Mouse (Mus musculus) erythroblast, embryonic 14.5 days (primary cell): ENCODE data around the gene Cmas. TPM values are rescaled to one million over a fixed set of nuclear protein-coding genes. Genes with fewer than 3 reads are reported as not detected.

ENCODE experiments used
- H3K27me3 ChIP-seq: 2 replicates; pipeline ENCODE4 v1.6.1; 2012; ENCODE audit warnings: inconsistent platforms; ENCODE audit not compliant: control insufficient read depth
- H3K36me3 ChIP-seq: 2 replicates; pipeline ENCODE4 v1.6.1; 2012; ENCODE audit warnings: mild to moderate bottlenecking, inconsistent platforms; ENCODE audit not compliant: control insufficient read depth
- H3K4me1 ChIP-seq: 2 replicates; pipeline ENCODE4 v1.6.1; 2012; ENCODE audit warnings: inconsistent platforms; ENCODE audit not compliant: control insufficient read depth
- H3K4me3 ChIP-seq: replicated peaks from 2 replicates; pipeline ENCODE3; 2012; ENCODE audit warnings: moderate library complexity, mild to moderate bottlenecking, inconsistent platforms
- H3K9me3 ChIP-seq: 2 replicates; pipeline ENCODE4 v1.6.1; 2012; ENCODE audit warnings: low read length, inconsistent platforms, mixed read lengths; ENCODE audit not compliant: control insufficient read depth
- GATA1 ChIP-seq: IDR thresholded peaks from 2 replicates; pipeline ENCODE4 v1.6.1; 2012; ENCODE audit warnings: low read length, inconsistent platforms, mixed read lengths
- TAL1 ChIP-seq: IDR thresholded peaks from 3 replicates; pipeline ENCODE4 v1.6.1; 2012; ENCODE audit warnings: low read length, inconsistent platforms, mixed read lengths
- polyA plus RNA-seq: library from polyadenylated mRNA; stranded (reverse); fragments of >175 nt; gene quantifications from 2 replicates; pipeline ENCODE4 v1.2.3, GENCODE M21; 2012

Cmas gene
- polyA plus RNA-seq, 1 experiment = 34.6 TPM

- no peak overlapping the region for H3K4me3 ChIP-seq
- peaks cover 6% of the 10 kb centered on the region for H3K4me1 ChIP-seq
- TF ChIP-seq TAL1 = no peak
- no peak for TF ChIP-seq GATA1
- H3K9me3 ChIP-seq = no peaks in the 10 kb centered on the region
- H3K27me3 ChIP-seq = no peaks in the 10 kb centered on the region; the same call in 1 of the 2 replicates
- H3K36me3 ChIP-seq = no peaks in the 10 kb centered on the region
Observed at GRCm38 (mm10) chr6:142799704-142800374, 43.4 kb downstream of the Cmas start.

GRCm38 (mm10) chr6:142801687-142802086 is 45.2 kb downstream of the Cmas start:
- no peaks in the 10 kb centered on the region for H3K36me3 ChIP-seq
- H3K9me3 ChIP-seq = no peaks in the 10 kb centered on the region
- no peaks in the 10 kb centered on the region; the same call in 1 of the 2 replicates for H3K27me3 ChIP-seq

GRCm38 (mm10) chr6:142802617-142803525 is 46.4 kb downstream of the Cmas start:
- H3K27me3 ChIP-seq = no peaks in the 10 kb centered on the region; the same call in 1 of the 2 replicates
- no peak overlapping the region for H3K4me3 ChIP-seq
- no peaks in the 10 kb centered on the region for H3K36me3 ChIP-seq
- no peak for TF ChIP-seq GATA1
- no peak for TF ChIP-seq TAL1
- peaks cover 6% of the 10 kb centered on the region for H3K4me1 ChIP-seq
- H3K9me3 ChIP-seq = no peaks in the 10 kb centered on the region

More at GRCm38 (mm10) chr6:142801687-142802086, 45.2 kb downstream of the Cmas start:
- Histone ChIP-seq H3K4me1 (peaks cover 6% of the 10 kb centered on the region), H3K4me3 (no peak overlapping the region)
- TF ChIP-seq GATA1 = no peak
- no peak for TF ChIP-seq TAL1

- H3K9me3 ChIP-seq = no peaks in the 10 kb centered on the region
- peaks cover 7% of the 10 kb centered on the region for H3K4me1 ChIP-seq
- TF ChIP-seq GATA1 (no peak), TAL1 (no peak)
- no peaks in the 10 kb centered on the region; the same call in 1 of the 2 replicates for H3K27me3 ChIP-seq
- H3K4me3 ChIP-seq = no peak within 1 kb of the TSS
- no peaks in the 10 kb centered on the region for H3K36me3 ChIP-seq
Observed at GRCm38 (mm10) chr6:142804402-142804801, 47.9 kb downstream of the Cmas start, which contains the start of gene Sult6b2. Gene Sult6b2, minus strand, starts transcription at chr6:142804502.

GRCm38 (mm10) chr6:142806326-142806725 is 49.8 kb downstream of the Cmas start:
- 0 out of 2 replicates have a peak, but pooled peaks cover 1% of the 10 kb centered on the region for H3K4me1 ChIP-seq

GRCm38 (mm10) chr6:142809373-142810098 is 53.0 kb downstream of the Cmas start:
- H3K27me3 ChIP-seq = no peaks in the 10 kb centered on the region
- H3K9me3 ChIP-seq = no peaks in the 10 kb centered on the region
- H3K36me3 ChIP-seq = no peaks in the 10 kb centered on the region
- TF ChIP-seq TAL1 (no peak), GATA1 (no peak)
- no peak overlapping the region for H3K4me3 ChIP-seq
- H3K4me1 ChIP-seq = 0 out of 2 replicates have a peak, but pooled peaks cover 1% of the 10 kb centered on the region

More at GRCm38 (mm10) chr6:142806326-142806725, 49.8 kb downstream of the Cmas start:
- H3K36me3 ChIP-seq = no peaks in the 10 kb centered on the region
- no peaks in the 10 kb centered on the region; the same call in 1 of the 2 replicates for H3K27me3 ChIP-seq
- no peak for TF ChIP-seq TAL1
- no peak for TF ChIP-seq GATA1
- H3K9me3 ChIP-seq = no peaks in the 10 kb centered on the region
- H3K4me3 ChIP-seq = no peak overlapping the region

GRCm38 (mm10) chr6:142810239-142810638 is 53.8 kb downstream of the Cmas start:
- Histone ChIP-seq H3K36me3 (no peaks in the 10 kb centered on the region), H3K4me3 (no peak overlapping the region), H3K27me3 (no peaks in the 10 kb centered on the region), H3K4me1 (0 out of 2 replicates have a peak, but pooled peaks cover 1% of the 10 kb centered on the region), H3K9me3 (no peaks in the 10 kb centered on the region)
- TF ChIP-seq TAL1 (no peak), GATA1 (no peak)

- H3K36me3 ChIP-seq = no peaks in the 10 kb centered on the region
- H3K9me3 ChIP-seq = no peaks in the 10 kb centered on the region
- H3K27me3 ChIP-seq = no peaks in the 10 kb centered on the region
- H3K4me3 ChIP-seq = no peak overlapping the region
- 0 out of 2 replicates have a peak, but pooled peaks cover 1% of the 10 kb centered on the region for H3K4me1 ChIP-seq
- no peak for TF ChIP-seq GATA1
- TF ChIP-seq TAL1 = no peak
Observed at GRCm38 (mm10) chr6:142812969-142813368, 56.5 kb downstream of the Cmas start.
